Mouse (Mus musculus) embryonic fibroblast, embryonic 13.5 days (primary cell): Measurements from ENCODE around the gene Hoxb1. TPM values are rescaled to one million over a fixed set of nuclear protein-coding genes. Genes with fewer than 3 reads are reported as not detected.

Experiments used
- H3K27ac ChIP-seq: 2 replicates; pipeline ENCODE4 v1.5.1; 2012; ENCODE audit warnings: low read length, control low read depth, inconsistent platforms; ENCODE audit not compliant: insufficient read depth
- H3K4me1 ChIP-seq: 2 replicates; pipeline ENCODE4 v1.6.1; 2011; ENCODE audit warnings: low read length; ENCODE audit not compliant: control insufficient read depth, insufficient read depth
- H3K4me3 ChIP-seq: 2 replicates; pipeline ENCODE4 v1.5.1; 2011; ENCODE audit warnings: mild to moderate bottlenecking, control low read depth, low read length; ENCODE audit not compliant: insufficient read depth
- CTCF ChIP-seq: IDR thresholded peaks from 2 replicates; pipeline ENCODE4 v1.5.1; 2011; ENCODE audit warnings: mild to moderate bottlenecking, control low read depth, low read length, moderate library complexity, borderline replicate concordance; ENCODE audit not compliant: insufficient read depth
- POLR2A ChIP-seq: IDR thresholded peaks from 2 replicates; pipeline ENCODE4 v1.6.1; 2011; ENCODE audit warnings: low read depth, mild to moderate bottlenecking, control low read depth, low read length, moderate library complexity
- polyA plus RNA-seq: library from polyadenylated mRNA; stranded (reverse); fragments of >200 nt; gene quantifications from 2 replicates; pipeline ENCODE4 v1.2.4, GENCODE M21; 2011; ENCODE audit warnings: low read depth; ENCODE audit not compliant: missing spikeins, insufficient read length

The Hoxb1 gene
- polyA plus RNA-seq, 1 experiment, result not detected

DNA sequence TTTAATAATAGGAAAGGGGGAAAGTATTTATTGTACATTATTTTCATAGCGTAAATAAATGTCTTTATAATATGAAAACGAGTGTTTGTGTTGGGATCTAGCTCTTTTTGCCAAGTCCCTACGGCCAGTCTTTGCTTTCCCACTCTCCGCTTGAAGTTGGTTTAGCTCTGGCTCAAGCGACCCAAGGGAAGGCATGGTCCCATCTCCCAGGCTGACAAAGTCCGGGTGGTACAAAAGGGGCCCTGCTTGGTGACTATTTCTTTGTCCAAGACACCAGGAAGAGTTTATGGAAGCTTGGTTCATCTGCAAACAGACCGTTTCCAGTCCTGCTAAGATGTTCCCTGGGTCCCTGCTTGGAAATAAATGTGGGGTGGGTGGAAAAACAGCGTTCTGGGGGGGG, 11.6 kb upstream of the Hoxb1 start:
- Histone ChIP-seq H3K4me1 (peaks cover 4% of the 10 kb centered on the region; the same call in 1 of the 2 replicates), H3K27ac (peak overlapping the region; percentile 39), H3K4me3 (peak overlapping the region; percentile 51)
- TF ChIP-seq POLR2A (no peak), CTCF (no peak)

DNA sequence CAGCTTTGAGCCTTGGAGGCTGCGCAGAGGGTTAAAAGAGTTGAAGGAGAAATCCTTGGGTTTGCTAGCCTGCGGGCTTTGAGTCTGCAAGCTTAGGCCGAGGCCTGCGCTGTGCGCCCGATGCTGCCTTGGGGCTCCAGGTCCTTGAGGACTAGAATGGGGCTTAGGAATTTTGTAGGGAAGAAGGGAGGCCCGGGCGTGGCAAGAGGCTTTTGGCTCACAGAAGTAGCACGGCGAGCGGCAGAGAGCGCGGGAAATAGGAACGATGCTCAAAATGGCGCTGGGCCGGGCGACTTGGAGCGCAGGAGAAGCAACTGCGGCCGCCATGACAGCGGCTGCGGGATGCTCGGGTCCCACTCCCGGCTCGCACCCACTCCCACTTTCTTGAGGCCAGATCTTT, 11.2 kb upstream of the Hoxb1 start:
- TF ChIP-seq POLR2A (no peak), CTCF (no peak)
- Histone ChIP-seq H3K4me1 (peaks cover 4% of the 10 kb centered on the region; the same call in 1 of the 2 replicates), H3K4me3 (peak overlapping the region; percentile 51), H3K27ac (peak overlapping the region; percentile 39)

DNA sequence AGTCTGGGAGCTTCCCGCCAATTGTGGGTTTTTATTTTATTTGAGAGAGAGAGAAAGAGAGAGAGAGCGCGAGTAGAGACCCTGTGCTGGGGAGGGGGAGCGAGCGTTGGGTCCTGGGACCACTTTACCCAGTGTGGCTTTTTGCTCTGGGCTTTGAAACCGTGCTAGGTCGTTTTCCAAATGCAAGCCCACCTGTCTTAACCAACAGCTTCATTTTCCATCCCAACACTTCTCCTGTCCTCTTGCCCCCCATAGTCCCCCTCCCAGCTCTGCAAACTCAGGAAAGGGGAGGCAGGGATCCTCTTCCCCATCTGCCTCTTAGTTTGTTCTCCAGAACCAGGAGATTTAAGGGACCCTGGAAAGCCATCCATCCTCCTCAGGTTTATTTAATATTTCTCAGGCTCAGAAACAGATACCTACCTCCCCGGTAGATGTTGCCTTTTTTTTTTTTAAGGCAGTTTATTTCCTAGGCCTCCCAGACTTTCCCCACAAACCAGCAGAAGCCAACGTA, 10.7 kb upstream of the Hoxb1 start:
- H3K27ac ChIP-seq, result peak overlapping the region; percentile 39; the same call in 1 of the 2 replicates
- no peak for TF ChIP-seq POLR2A
- TF ChIP-seq CTCF, result no peak
- peaks cover 4% of the 10 kb centered on the region; the same call in 1 of the 2 replicates for H3K4me1 ChIP-seq
- peak overlapping the region; percentile 51 for H3K4me3 ChIP-seq

DNA sequence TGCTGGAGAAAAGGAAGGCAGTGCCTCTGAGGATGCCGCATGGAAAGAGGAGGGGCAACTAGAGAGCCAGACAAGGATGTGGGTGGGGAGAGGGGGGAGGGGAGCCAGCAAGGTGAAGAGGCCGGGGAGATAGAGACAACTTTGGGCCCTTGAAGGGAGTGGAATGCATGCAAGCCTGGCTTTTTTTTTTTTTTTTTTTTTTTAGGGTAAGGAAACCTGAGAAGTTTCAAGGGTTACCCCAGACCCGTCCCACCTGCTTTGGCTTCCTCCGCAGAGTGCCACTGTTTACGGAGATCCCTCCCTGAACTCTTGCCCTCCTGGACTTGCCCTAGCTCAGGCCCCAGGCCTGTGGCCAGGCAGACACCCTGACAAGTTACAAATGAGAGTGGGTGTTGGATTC, 1.7 kb upstream of the Hoxb1 start:
- TF ChIP-seq POLR2A (no peak), CTCF (no peak)
- H3K27ac ChIP-seq, result no peak overlapping the region
- H3K4me1 ChIP-seq, result no peaks in the 10 kb centered on the region
- no peak overlapping the region for H3K4me3 ChIP-seq

GRCm38 (mm10) chr11:96366092-96367041, 815 bp downstream of the Hoxb1 start:
- TF ChIP-seq CTCF, result no peak
- no peak for TF ChIP-seq POLR2A
- Histone ChIP-seq H3K4me1 (no peaks in the 10 kb centered on the region), H3K4me3 (no peak overlapping the region), H3K27ac (no peak overlapping the region)

DNA sequence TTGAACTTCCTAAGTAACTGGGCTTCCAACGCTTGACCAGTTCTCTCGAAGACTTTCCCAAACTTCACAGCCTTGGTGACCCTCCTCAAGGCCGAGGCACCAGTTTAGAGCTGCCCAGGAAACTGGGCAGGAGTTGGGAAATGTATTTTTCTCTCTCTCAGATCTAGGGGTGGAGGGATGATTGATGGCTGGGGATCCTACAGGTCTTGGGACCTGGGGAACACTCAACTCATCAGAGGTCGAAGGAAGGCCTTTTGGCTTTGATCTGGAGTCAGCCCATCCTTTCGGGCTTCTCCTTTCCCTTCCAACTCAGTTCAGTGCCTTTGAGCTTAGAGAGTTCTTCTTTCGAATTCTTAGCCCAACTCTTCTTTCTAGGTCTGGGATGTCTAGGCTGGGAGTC, 1.6 kb downstream of the Hoxb1 start:
- TF ChIP-seq CTCF, result no peak
- no peak for TF ChIP-seq POLR2A
- no peaks in the 10 kb centered on the region for H3K4me1 ChIP-seq
- H3K27ac ChIP-seq, result no peak overlapping the region
- no peak overlapping the region for H3K4me3 ChIP-seq

DNA sequence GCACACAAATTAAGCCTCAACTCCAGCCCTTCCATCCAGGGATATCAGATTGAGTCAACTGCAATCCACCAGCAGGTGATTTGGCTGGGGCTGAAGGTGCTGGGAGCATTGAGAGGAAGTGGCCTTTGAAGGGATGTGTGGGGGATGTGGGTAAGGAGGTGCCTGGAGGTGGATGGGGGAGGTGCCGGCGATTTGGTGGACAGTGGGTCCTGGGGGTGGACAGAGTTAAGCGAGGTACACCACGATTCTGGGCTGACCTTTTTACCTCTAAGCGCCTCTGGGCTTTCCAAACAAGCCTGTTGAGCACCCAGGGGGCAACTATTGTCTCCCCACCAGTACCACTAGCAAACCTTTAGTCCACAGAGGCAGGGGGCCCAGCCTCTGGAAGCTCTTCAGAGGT, 3.1 kb downstream of the Hoxb1 start:
- H3K27ac ChIP-seq, result no peak overlapping the region
- TF ChIP-seq POLR2A (no peak), CTCF (no peak)

DNA sequence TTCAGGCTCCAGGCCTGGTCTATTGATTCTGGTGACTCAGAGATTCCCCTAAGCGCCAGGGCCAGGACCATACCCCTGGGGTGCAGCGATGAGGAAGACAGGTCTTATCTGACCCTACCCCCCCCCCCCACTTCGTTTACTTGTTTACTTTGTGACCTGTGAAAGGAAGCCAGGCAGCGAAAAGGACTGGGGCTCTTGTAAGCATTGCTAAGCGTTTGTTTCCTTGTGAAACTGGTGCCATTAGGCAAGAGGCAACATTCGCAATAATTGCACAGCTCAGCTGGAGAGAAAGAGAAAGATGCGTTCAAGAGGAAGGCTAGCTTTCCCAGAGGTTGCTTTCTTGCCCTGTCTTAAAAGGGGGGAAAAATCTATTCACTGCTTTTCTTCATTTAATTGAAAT, 3.6 kb downstream of the Hoxb1 start:
- Histone ChIP-seq H3K4me1 (no peaks in the 10 kb centered on the region), H3K27ac (no peak overlapping the region), H3K4me3 (no peak overlapping the region)
- no peak for TF ChIP-seq POLR2A
- TF ChIP-seq CTCF, result no peak

More for the DNA sequence above, 3.1 kb downstream of the Hoxb1 start:
- H3K4me1 ChIP-seq, result no peaks in the 10 kb centered on the region
- no peak overlapping the region for H3K4me3 ChIP-seq

- no peak overlapping the region for H3K4me3 ChIP-seq
These were observed 6.2 kb downstream of the Hoxb1 start for GRCm38 (mm10) chr11:96371726-96372125.

DNA sequence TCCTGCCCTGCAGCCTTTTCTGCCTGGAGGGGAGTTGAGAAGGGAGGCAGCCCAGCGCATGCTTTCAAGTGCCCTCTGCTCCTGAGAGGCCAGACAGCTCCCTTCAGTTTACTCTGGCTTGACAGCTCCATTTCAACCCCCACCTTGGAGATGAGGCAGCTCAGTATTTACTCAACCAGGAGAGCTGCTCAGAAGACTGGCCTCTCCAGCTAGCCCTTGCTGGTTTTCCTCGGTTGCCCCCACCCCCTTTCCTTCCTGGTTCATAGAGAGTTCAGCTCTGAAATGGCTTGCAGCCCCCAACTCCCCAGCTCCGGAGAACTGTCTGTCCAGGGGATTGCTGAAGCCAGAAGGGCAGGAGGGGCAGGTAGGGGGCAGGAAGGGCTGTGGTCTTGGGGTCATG, 7.0 kb downstream of the Hoxb1 start:
- no peak for TF ChIP-seq CTCF
- no peak for TF ChIP-seq POLR2A
- Histone ChIP-seq H3K4me1 (no peaks in the 10 kb centered on the region), H3K4me3 (no peak overlapping the region), H3K27ac (no peak overlapping the region)

More at GRCm38 (mm10) chr11:96371726-96372125, 6.2 kb downstream of the Hoxb1 start:
- no peak overlapping the region for H3K27ac ChIP-seq
- H3K4me1 ChIP-seq, result no peaks in the 10 kb centered on the region
- TF ChIP-seq POLR2A (no peak), CTCF (no peak)
